Mouse (Mus musculus): Measurements from ENCODE around the gene Defb19. TPM values are rescaled to one million over a fixed set of nuclear protein-coding genes. Genes with fewer than 3 reads are reported as not detected.

Defb19 gene
- total and polyA plus RNA-seq, 3 experiments: not detected

GRCm38 (mm10) chr2:152612193-152612592, 32.1 kb upstream of the Defb19 start:
- Histone ChIP-seq H3K27me3 (ENCODE audit: control insufficient read depth in 1 of 2, insufficient read depth in 2 of 2, low read length in 2 of 2) (no peaks in the 10 kb centered on the region; a peak in 1 of 4 replicates), H3K36me3 (ENCODE audit: control insufficient read depth in 1 of 2, insufficient read depth in 2 of 2, low read length in 2 of 2) (no peaks in the 10 kb centered on the region), H3K4me1 (ENCODE audit: control insufficient read depth in 1 of 2, insufficient read depth in 2 of 2, low read length in 2 of 2) (no peaks in the 10 kb centered on the region; a peak in 1 of 4 replicates), H3K4me3 (ENCODE audit: control insufficient read depth in 1 of 2, insufficient read depth in 1 of 2, low read depth in 2 of 2, low read length in 2 of 2) (no peak overlapping the region), H3K9me3 (replicated peaks; ENCODE audit: insufficient read depth, low read length) (no peaks in the 10 kb centered on the region), H3K27ac (ENCODE audit: control insufficient read depth, low read depth, low read length) (no peak overlapping the region), H3K79me2 (ENCODE audit: control insufficient read depth, insufficient read depth, low read length, poor library complexity) (no peaks in the 10 kb centered on the region), H3K9ac (ENCODE audit: control insufficient read depth, low read depth, low read length, poor library complexity, severe bottlenecking) (no peak overlapping the region)
- TF ChIP-seq ZMIZ1 (IDR thresholded peaks at IDR 0.05; ENCODE audit: low read depth, low read length) (no peak), MYB (IDR thresholded peaks at IDR 0.05; ENCODE audit: low read depth, low read length) (no peak), ZC3H11A (IDR thresholded peaks at IDR 0.05; ENCODE audit: low read depth, low read length) (no peak), GATA1 (IDR thresholded peaks at IDR 0.05; ENCODE audit: low read depth, low read length) (no peak), POLR2AphosphoS5 (IDR thresholded peaks at IDR 0.05; ENCODE audit: borderline replicate concordance, low read depth, low read length) (no peak), ZNF384 (IDR thresholded peaks at IDR 0.05; ENCODE audit: low read depth, low read length) (no peak), ELF1 (IDR thresholded peaks at IDR 0.05; ENCODE audit: low read depth, low read length) (no peak), KAT2A (conservative IDR thresholded peaks at IDR 0.05; ENCODE audit: low read depth, low read length) (no peak), TCF12 (IDR thresholded peaks at IDR 0.05; ENCODE audit: low read depth, low read length) (no peak), NELFE (IDR thresholded peaks at IDR 0.05; ENCODE audit: low read depth, low read length) (no peak), BHLHE40 (IDR thresholded peaks at IDR 0.05; ENCODE audit: borderline replicate concordance, low read depth, low read length) (no peak), CHD2 (IDR thresholded peaks at IDR 0.05; ENCODE audit: low read length) (no peak), ETS1 (IDR thresholded peaks at IDR 0.05; ENCODE audit: low read depth, low read length) (no peak), MEF2A (IDR thresholded peaks at IDR 0.05; ENCODE audit: extremely low read depth, insufficient replicate concordance, low read depth, low read length, poor library complexity, severe bottlenecking) (no peak), USF2 (IDR thresholded peaks at IDR 0.05; ENCODE audit: borderline replicate concordance in 1 of 2, insufficient read depth in 1 of 2, low read depth in 1 of 2, low read length in 2 of 2) (no peak)
- no peak for DNase-seq (ENCODE audit: low read depth, low spot score)

- TF ChIP-seq HCFC1 (IDR thresholded peaks at IDR 0.05; ENCODE audit: low read depth, low read length): no peak
- TF ChIP-seq CTCF (IDR thresholded peaks at IDR 0.05 in 2 of 3, conservative IDR thresholded peaks at IDR 0.05 in 1 of 3; ENCODE audit: control insufficient read depth in 1 of 3, insufficient read depth in 1 of 3, low read depth in 2 of 3, low read length in 3 of 3, poor library complexity in 1 of 3, severe bottlenecking in 1 of 3): peak in 2 of 3 experiments; percentile 9 to 21; a peak in 1 of 6 replicates
- H3K9me3 ChIP-seq (replicated peaks; ENCODE audit: insufficient read depth, low read length): no peaks in the 10 kb centered on the region
- no peak overlapping the region for H3K4me3 ChIP-seq (ENCODE audit: control insufficient read depth in 1 of 2, insufficient read depth in 1 of 2, low read depth in 2 of 2, low read length in 2 of 2)
- H3K36me3 ChIP-seq (ENCODE audit: control insufficient read depth in 1 of 2, insufficient read depth in 2 of 2, low read length in 2 of 2): no peaks in the 10 kb centered on the region
- H3K79me2 ChIP-seq (ENCODE audit: control insufficient read depth, insufficient read depth, low read length, poor library complexity): no peaks in the 10 kb centered on the region
- peak; percentile 10 for DNase-seq (ENCODE audit: low read depth, low spot score)
- no peaks in the 10 kb centered on the region for H3K4me1 ChIP-seq (ENCODE audit: control insufficient read depth in 1 of 2, insufficient read depth in 2 of 2, low read length in 2 of 2)
- H3K27me3 ChIP-seq (ENCODE audit: control insufficient read depth in 1 of 2, insufficient read depth in 2 of 2, low read length in 2 of 2): peaks cover 0 to 1% of the 10 kb centered on the region in 2 experiments; a peak in 2 of 4 replicates
- H3K27ac ChIP-seq (ENCODE audit: control insufficient read depth, low read depth, low read length): no peak overlapping the region
- no peak overlapping the region for H3K9ac ChIP-seq (ENCODE audit: control insufficient read depth, low read depth, low read length, poor library complexity, severe bottlenecking)
Measured at GRCm38 (mm10) chr2:152608719-152609118, 28.6 kb upstream of the Defb19 start.
